Mouse (Mus musculus) neutrophil, adult 65 days (primary cell): ENCODE results near the gene Zfp157. TPM values are rescaled to one million over a fixed set of nuclear protein-coding genes. Genes with fewer than 3 reads are reported as not detected.

ENCODE experiments used
- total RNA-seq: library from RNA; stranded (reverse); gene quantifications from 2 replicates; pipeline ENCODE4 v1.2.4, GENCODE M21; 2023

Zfp157 gene
- 11.7 and 14.1 TPM in 2 replicates for total RNA-seq

GRCm38 (mm10) chr5:138441286-138442194, at the start of gene Zfp157:
Zfp157 (plus strand) TSS chr5:138441468.

Other genes with a start within 250 kb of the Zfp157 start
- gene Mblac1, start 247.2 kb upstream of the Zfp157 start, total RNA-seq: 3.1 and 3.2 TPM in 2 replicates
- 0.35 and 0.39 TPM in 2 replicates for gene Nxpe5, start 215.6 kb upstream of the Zfp157 start, total RNA-seq
- gene Lamtor4, start 186.0 kb upstream of the Zfp157 start, total RNA-seq: 160 and 171 TPM in 2 replicates
- gene BC037034, start 177.4 kb upstream of the Zfp157 start, total RNA-seq: 127 and 132 TPM in 2 replicates
- not detected in 2 replicates for gene Gal3st4, start 168.6 kb upstream of the Zfp157 start, total RNA-seq
- gene Gm43720, start 161.5 kb upstream of the Zfp157 start, total RNA-seq: not detected in 2 replicates
- gene Gpc2, start 161.5 kb upstream of the Zfp157 start, total RNA-seq: 2.3 and 4.3 TPM in 2 replicates
- 1.4 and 2.2 TPM in 2 replicates for gene Stag3, start 161.2 kb upstream of the Zfp157 start, total RNA-seq
- gene Pvrig, start 99.5 kb upstream of the Zfp157 start, total RNA-seq: 1.5 and 2.1 TPM in 2 replicates
- gene 1700123K08Rik, start 123.2 kb downstream of the Zfp157 start, total RNA-seq: not detected in 2 replicates
- gene Zfp68, start 178.3 kb downstream of the Zfp157 start, total RNA-seq: 28.5 and 31.7 TPM in 2 replicates
- 1.8 and 2.0 TPM in 2 replicates for gene A430033K04Rik, start 181.4 kb downstream of the Zfp157 start, total RNA-seq